Mouse (Mus musculus): ENCODE measurements around the gene Gm28845. TPM values are rescaled to one million over a fixed set of nuclear protein-coding genes. Genes with fewer than 3 reads are reported as not detected.

The Gm28845 gene
- polyA plus RNA-seq, 1 experiment = not detected

DNA sequence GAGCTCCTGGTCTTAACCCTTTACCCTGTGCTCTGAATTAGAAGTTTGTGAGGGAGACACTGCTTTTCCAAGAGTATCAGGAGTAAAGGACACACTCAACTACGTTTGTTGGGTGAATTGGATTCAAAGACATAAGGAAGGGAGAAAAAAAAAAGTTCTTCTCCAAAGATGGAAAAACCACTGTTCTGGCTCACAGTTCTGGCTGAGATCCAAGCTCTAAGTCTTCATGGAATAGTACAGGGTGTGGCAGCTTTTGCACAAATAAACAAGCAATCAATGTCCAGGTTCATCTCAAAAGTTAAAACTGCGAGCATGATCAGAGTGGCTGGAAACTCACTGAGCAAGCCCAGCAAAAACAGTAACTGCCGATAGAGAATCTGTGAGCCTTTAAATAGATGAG lies 28.6 kb upstream of the Gm28845 start:
- Histone ChIP-seq H3K36me3 (ENCODE audit: control insufficient read depth, insufficient read depth) (no peaks in the 10 kb centered on the region), H3K4me2 (ENCODE audit: low read depth) (no peak overlapping the region), H3K4me3 (no peak overlapping the region), H3ac (ENCODE audit: control insufficient read depth, insufficient read length) (no peak overlapping the region), H3K79me2 (ENCODE audit: control insufficient read depth, insufficient read depth) (no peaks in the 10 kb centered on the region), H3K27me3 (ENCODE audit: control insufficient read depth, insufficient read depth, insufficient read length) (no peaks in the 10 kb centered on the region)
- TF ChIP-seq CEBPB (IDR thresholded peaks at IDR 0.05; ENCODE audit: insufficient read depth, poor library complexity, severe bottlenecking) = no peak
- no peak for TF ChIP-seq POLR2A (IDR thresholded peaks at IDR 0.05; ENCODE audit: insufficient read length, low read depth)
- TF ChIP-seq MYOG (IDR thresholded peaks at IDR 0.05; ENCODE audit: control insufficient read depth in 1 of 3, insufficient read depth in 1 of 3, insufficient read length in 2 of 3, low read depth in 2 of 3) = no peak
- no peak for TF ChIP-seq USF1 (IDR thresholded peaks at IDR 0.05; ENCODE audit: low read depth)
- no peak for TF ChIP-seq POLR2AphosphoS2 (IDR thresholded peaks at IDR 0.05; ENCODE audit: insufficient read length, low read depth)
- TF ChIP-seq MAX (IDR thresholded peaks at IDR 0.05; ENCODE audit: low read depth) = no peak
- TF ChIP-seq TCF12 (IDR thresholded peaks at IDR 0.05; ENCODE audit: insufficient read depth, poor library complexity, severe bottlenecking) = no peak
- no peak for TF ChIP-seq TCF3 (IDR thresholded peaks at IDR 0.05; ENCODE audit: insufficient read length, low read depth)
- no peak for TF ChIP-seq REST (IDR thresholded peaks at IDR 0.05; ENCODE audit: insufficient read depth, insufficient read length)
- no peak for TF ChIP-seq MYOD1 (IDR thresholded peaks at IDR 0.05; ENCODE audit: control insufficient read depth in 1 of 3, insufficient read length in 2 of 3, low read depth in 2 of 3)

- H3K27me3 ChIP-seq (ENCODE audit: control insufficient read depth, insufficient read depth, insufficient read length) = no peaks in the 10 kb centered on the region
- H3K36me3 ChIP-seq (ENCODE audit: control insufficient read depth, insufficient read depth) = no peaks in the 10 kb centered on the region
- no peak overlapping the region for H3K4me3 ChIP-seq
- H3K79me2 ChIP-seq (ENCODE audit: control insufficient read depth, insufficient read depth) = no peaks in the 10 kb centered on the region
- TF ChIP-seq E2F4 (IDR thresholded peaks at IDR 0.05; ENCODE audit: insufficient read depth) (no peak), TCF12 (IDR thresholded peaks at IDR 0.05; ENCODE audit: insufficient read depth, poor library complexity, severe bottlenecking) (no peak), MAX (IDR thresholded peaks at IDR 0.05; ENCODE audit: low read depth) (no peak), CEBPB (IDR thresholded peaks at IDR 0.05; ENCODE audit: insufficient read depth, poor library complexity, severe bottlenecking) (no peak), USF1 (IDR thresholded peaks at IDR 0.05; ENCODE audit: low read depth) (no peak), TCF3 (IDR thresholded peaks at IDR 0.05; ENCODE audit: insufficient read length, low read depth) (no peak), POLR2AphosphoS2 (IDR thresholded peaks at IDR 0.05; ENCODE audit: insufficient read length, low read depth) (no peak), SRF (IDR thresholded peaks at IDR 0.05; ENCODE audit: control insufficient read depth, insufficient read length, low read depth) (no peak), REST (IDR thresholded peaks at IDR 0.05; ENCODE audit: insufficient read depth, insufficient read length) (no peak), POLR2A (IDR thresholded peaks at IDR 0.05; ENCODE audit: insufficient read length, low read depth) (no peak), MYOG (IDR thresholded peaks at IDR 0.05; ENCODE audit: control insufficient read depth in 1 of 3, insufficient read depth in 1 of 3, insufficient read length in 2 of 3, low read depth in 2 of 3) (no peak), MYOD1 (IDR thresholded peaks at IDR 0.05; ENCODE audit: control insufficient read depth in 1 of 3, insufficient read length in 2 of 3, low read depth in 2 of 3) (no peak)
- H3K4me2 ChIP-seq (ENCODE audit: low read depth) = no peak overlapping the region
- H3ac ChIP-seq (ENCODE audit: control insufficient read depth, insufficient read length) = no peak overlapping the region
Measured at GRCm38 (mm10) chr1:65147326-65147725, 28.0 kb upstream of the Gm28845 start.

DNA sequence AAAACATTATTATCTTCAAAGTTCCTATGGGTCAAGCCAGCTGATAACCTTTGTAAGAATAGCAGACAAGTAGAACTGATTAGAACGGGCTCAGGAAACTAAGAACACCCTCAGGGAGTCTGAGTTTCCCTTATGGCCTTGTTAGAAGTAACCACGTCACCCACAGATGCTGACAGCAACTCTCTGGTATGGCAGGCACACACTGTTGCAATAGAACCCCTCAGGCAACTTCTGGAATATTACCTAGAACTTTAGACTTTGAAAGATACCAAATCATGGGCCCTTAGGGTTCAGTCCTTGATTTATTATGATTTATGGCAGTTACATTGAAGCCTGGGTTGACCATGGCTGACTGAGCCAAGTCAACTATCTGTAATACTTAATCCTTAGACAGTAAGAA lies 27.2 kb upstream of the Gm28845 start:
- no peak overlapping the region for H3K4me3 ChIP-seq
- no peak overlapping the region for H3ac ChIP-seq (ENCODE audit: control insufficient read depth, insufficient read length)
- no peak overlapping the region for H3K4me2 ChIP-seq (ENCODE audit: low read depth)
- H3K27me3 ChIP-seq (ENCODE audit: control insufficient read depth, insufficient read depth, insufficient read length) = no peaks in the 10 kb centered on the region
- no peaks in the 10 kb centered on the region for H3K79me2 ChIP-seq (ENCODE audit: control insufficient read depth, insufficient read depth)
- H3K36me3 ChIP-seq (ENCODE audit: control insufficient read depth, insufficient read depth) = no peaks in the 10 kb centered on the region
- TF ChIP-seq SRF (IDR thresholded peaks at IDR 0.05; ENCODE audit: control insufficient read depth, insufficient read length, low read depth) = no peak
- no peak for TF ChIP-seq POLR2A (IDR thresholded peaks at IDR 0.05; ENCODE audit: insufficient read length, low read depth)
- no peak for TF ChIP-seq TCF3 (IDR thresholded peaks at IDR 0.05; ENCODE audit: insufficient read length, low read depth)
- TF ChIP-seq MYOD1 (IDR thresholded peaks at IDR 0.05; ENCODE audit: control insufficient read depth in 1 of 3, insufficient read length in 2 of 3, low read depth in 2 of 3) = no peak
- TF ChIP-seq POLR2AphosphoS2 (IDR thresholded peaks at IDR 0.05; ENCODE audit: insufficient read length, low read depth) = no peak
- no peak for TF ChIP-seq MAX (IDR thresholded peaks at IDR 0.05; ENCODE audit: low read depth)
- no peak for TF ChIP-seq MYOG (IDR thresholded peaks at IDR 0.05; ENCODE audit: control insufficient read depth in 1 of 3, insufficient read depth in 1 of 3, insufficient read length in 2 of 3, low read depth in 2 of 3)
- no peak for TF ChIP-seq CEBPB (IDR thresholded peaks at IDR 0.05; ENCODE audit: insufficient read depth, poor library complexity, severe bottlenecking)
- no peak for TF ChIP-seq E2F4 (IDR thresholded peaks at IDR 0.05; ENCODE audit: insufficient read depth)
- no peak for TF ChIP-seq USF1 (IDR thresholded peaks at IDR 0.05; ENCODE audit: low read depth)
- TF ChIP-seq TCF12 (IDR thresholded peaks at IDR 0.05; ENCODE audit: insufficient read depth, poor library complexity, severe bottlenecking) = no peak
- TF ChIP-seq REST (IDR thresholded peaks at IDR 0.05; ENCODE audit: insufficient read depth, insufficient read length) = no peak

GRCm38 (mm10) chr1:65144783-65145182 lies 25.4 kb upstream of the Gm28845 start:
- Histone ChIP-seq H3K4me3 (no peak overlapping the region), H3K79me2 (ENCODE audit: control insufficient read depth, insufficient read depth) (no peaks in the 10 kb centered on the region), H3K4me2 (ENCODE audit: low read depth) (no peak overlapping the region), H3K36me3 (ENCODE audit: control insufficient read depth, insufficient read depth) (no peaks in the 10 kb centered on the region), H3K27me3 (ENCODE audit: control insufficient read depth, insufficient read depth, insufficient read length) (no peaks in the 10 kb centered on the region), H3ac (ENCODE audit: control insufficient read depth, insufficient read length) (no peak overlapping the region)
- TF ChIP-seq USF1 (IDR thresholded peaks at IDR 0.05; ENCODE audit: low read depth) (no peak), CEBPB (IDR thresholded peaks at IDR 0.05; ENCODE audit: insufficient read depth, poor library complexity, severe bottlenecking) (no peak), REST (IDR thresholded peaks at IDR 0.05; ENCODE audit: insufficient read depth, insufficient read length) (no peak), POLR2A (IDR thresholded peaks at IDR 0.05; ENCODE audit: insufficient read length, low read depth) (no peak), SRF (IDR thresholded peaks at IDR 0.05; ENCODE audit: control insufficient read depth, insufficient read length, low read depth) (no peak), POLR2AphosphoS2 (IDR thresholded peaks at IDR 0.05; ENCODE audit: insufficient read length, low read depth) (no peak), MYOG (IDR thresholded peaks at IDR 0.05; ENCODE audit: control insufficient read depth in 1 of 3, insufficient read depth in 1 of 3, insufficient read length in 2 of 3, low read depth in 2 of 3) (no peak), MAX (IDR thresholded peaks at IDR 0.05; ENCODE audit: low read depth) (no peak), TCF3 (IDR thresholded peaks at IDR 0.05; ENCODE audit: insufficient read length, low read depth) (no peak), TCF12 (IDR thresholded peaks at IDR 0.05; ENCODE audit: insufficient read depth, poor library complexity, severe bottlenecking) (no peak), E2F4 (IDR thresholded peaks at IDR 0.05; ENCODE audit: insufficient read depth) (no peak), MYOD1 (IDR thresholded peaks at IDR 0.05; ENCODE audit: control insufficient read depth in 1 of 3, insufficient read length in 2 of 3, low read depth in 2 of 3) (no peak)
